Mouse (Mus musculus): ENCODE data around the gene BC030867.

DNA sequence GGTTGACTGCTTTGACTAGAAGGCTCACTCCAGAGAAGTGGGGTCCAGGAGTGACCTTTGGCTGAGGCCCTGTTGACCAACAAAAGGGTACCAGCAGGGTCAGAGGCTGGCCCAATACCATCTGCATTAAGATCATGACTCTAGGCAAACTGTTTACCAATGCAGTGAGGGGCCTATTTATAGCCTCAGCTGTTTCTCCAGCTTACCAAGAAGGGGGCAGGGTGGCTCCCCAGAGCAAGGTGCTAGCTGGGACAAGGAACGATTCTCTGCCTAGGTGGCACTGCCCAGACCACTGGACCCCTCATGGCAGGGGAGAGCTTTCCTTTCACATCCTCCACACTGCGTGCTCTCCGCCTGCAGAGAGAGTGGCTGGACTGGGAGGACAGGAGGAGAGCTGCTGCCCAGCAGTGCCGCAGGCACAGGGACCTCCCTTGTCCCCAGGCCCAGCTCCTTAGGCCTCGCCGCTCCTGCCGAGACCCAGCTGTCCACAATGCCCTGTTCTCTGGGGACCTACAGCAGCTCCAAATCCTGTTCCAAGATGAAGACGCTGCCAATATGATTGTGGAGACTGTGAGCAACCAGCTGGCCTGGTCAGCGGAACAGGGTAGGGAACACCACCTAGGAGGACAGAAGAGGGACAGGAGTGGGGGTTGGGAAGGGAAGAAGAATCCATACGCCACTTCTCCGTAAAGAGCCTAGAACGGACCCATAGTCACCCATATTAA, 20.0 kb downstream of the BC030867 start, which contains the start of gene Asb16:
- TF ChIP-seq EP300 (IDR thresholded peaks at IDR 0.05; ENCODE audit: low read depth) (no peak), CTCF (IDR thresholded peaks at IDR 0.05; ENCODE audit: low read depth) (no peak)
